Mouse (Mus musculus): Measurements from ENCODE around the gene Hspa4. TPM values are rescaled to one million over a fixed set of nuclear protein-coding genes. Genes with fewer than 3 reads are reported as not detected.
"Not testable (repeated sequence)": the region's sequence is repeated elsewhere in the genome, so short reads cannot be mapped to it uniquely, and the experiment has no call there.

The Hspa4 gene
- polyA plus RNA-seq, 1 experiment from 2014 or later, result 82.7 TPM

DNA sequence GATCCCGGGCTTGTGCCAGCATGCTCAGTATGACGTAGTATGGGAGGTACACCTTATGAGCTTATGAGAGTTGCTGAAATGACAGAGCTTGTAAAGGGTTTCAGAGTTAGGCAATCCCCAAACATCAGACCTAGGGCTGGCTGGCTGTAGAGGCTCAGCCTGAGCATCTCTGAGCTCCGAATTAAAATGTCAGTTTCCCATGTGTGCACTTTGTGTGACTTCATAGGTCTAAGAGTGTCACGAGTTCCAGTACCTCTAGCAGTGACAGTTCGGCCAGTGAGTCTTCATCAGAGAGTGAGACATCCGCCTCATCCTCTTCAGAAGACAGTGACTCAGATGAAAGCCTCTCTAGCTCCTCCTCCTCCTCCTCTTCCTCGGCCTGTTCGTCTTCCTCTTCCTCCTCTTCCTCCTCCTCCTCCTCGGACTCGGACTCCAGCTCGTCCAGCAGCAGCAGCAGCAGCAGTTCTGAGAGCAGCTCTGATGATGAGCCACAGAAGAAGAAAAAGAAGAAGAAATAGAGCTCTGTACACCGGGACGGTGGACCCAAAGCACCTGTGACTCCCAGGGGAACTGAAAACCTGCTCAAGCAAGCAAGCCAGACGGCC is 31.9 kb upstream of the Hspa4 start:
- Histone ChIP-seq H3K4me2 (replicated peaks; ENCODE audit: low read depth, low read length) (no peak overlapping the region), H3K9ac (replicated peaks; ENCODE audit: low read length) (no peak overlapping the region), H3K4me1 (ENCODE audit: insufficient read depth, low read length) (no peaks in the 10 kb centered on the region), H3K36me3 (ENCODE audit: insufficient read depth, low read length) (peaks cover 41% of the 10 kb centered on the region), H3K9me3 (ENCODE audit: low read length) (no peaks in the 10 kb centered on the region), H3K27ac (ENCODE audit: low read length) (no peak overlapping the region), H3K27me3 (ENCODE audit: insufficient read depth, low read length) (no peaks in the 10 kb centered on the region), H3K4me3 (ENCODE audit: low read length) (no peak overlapping the region)
- ATAC-seq (ENCODE audit: low FRiP score, low TSS enrichment), result no peak
- WGBS, result 85% methylated on average over 14 of the region's 14 CpGs

GRCm38 (mm10) chr11:53331121-53331520 is 30.9 kb upstream of the Hspa4 start:
- Histone ChIP-seq H3K4me2 (replicated peaks; ENCODE audit: low read depth, low read length) (no peak overlapping the region), H3K27ac (ENCODE audit: low read length) (no peak overlapping the region), H3K4me3 (ENCODE audit: low read length) (no peak overlapping the region), H3K36me3 (ENCODE audit: insufficient read depth, low read length) (peaks cover 41% of the 10 kb centered on the region), H3K27me3 (ENCODE audit: insufficient read depth, low read length) (no peaks in the 10 kb centered on the region), H3K4me1 (ENCODE audit: insufficient read depth, low read length) (no peaks in the 10 kb centered on the region), H3K9ac (replicated peaks; ENCODE audit: low read length) (no peak overlapping the region), H3K9me3 (ENCODE audit: low read length) (no peaks in the 10 kb centered on the region)
- 95% methylated on average over 6 of the region's 6 CpGs for WGBS
- ATAC-seq (ENCODE audit: low FRiP score, low TSS enrichment), result no peak

DNA sequence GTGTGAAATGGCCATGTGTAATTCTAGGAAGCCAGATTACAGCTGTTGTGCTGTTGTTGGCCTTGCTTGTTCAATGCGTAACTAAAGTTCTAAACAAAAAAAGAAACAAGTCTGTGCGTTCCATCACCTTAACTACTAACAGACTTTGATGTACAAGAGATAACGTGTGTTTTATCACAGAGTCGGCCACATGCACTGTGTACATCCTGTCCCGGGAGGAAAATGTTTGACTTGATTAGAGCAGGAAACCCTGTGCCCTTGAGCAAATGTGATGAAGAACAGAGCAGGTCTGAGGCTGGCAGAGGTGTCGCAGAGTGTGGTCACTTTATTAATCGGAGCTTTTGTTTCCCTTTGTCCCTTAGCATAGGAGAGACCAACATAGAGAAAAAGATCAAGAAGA is 30.1 kb upstream of the Hspa4 start:
- H3K4me2 ChIP-seq (replicated peaks; ENCODE audit: low read depth, low read length), result no peak overlapping the region
- H3K4me3 ChIP-seq (ENCODE audit: low read length), result no peak overlapping the region
- peaks cover 41% of the 10 kb centered on the region for H3K36me3 ChIP-seq (ENCODE audit: insufficient read depth, low read length)
- H3K4me1 ChIP-seq (ENCODE audit: insufficient read depth, low read length), result peaks cover 4% of the 10 kb centered on the region
- no peaks in the 10 kb centered on the region for H3K27me3 ChIP-seq (ENCODE audit: insufficient read depth, low read length)
- 84% methylated on average over 7 of the region's 7 CpGs for WGBS
- no peak overlapping the region for H3K27ac ChIP-seq (ENCODE audit: low read length)
- H3K9ac ChIP-seq (replicated peaks; ENCODE audit: low read length), result no peak overlapping the region
- no peak for ATAC-seq (ENCODE audit: low FRiP score, low TSS enrichment)
- H3K9me3 ChIP-seq (ENCODE audit: low read length), result no peaks in the 10 kb centered on the region

- WGBS, result under 1% methylated on average over 21 of the region's 21 CpGs
Measured at GRCm38 (mm10) chr11:53324512-53324968, 24.3 kb upstream of the Hspa4 start, which contains the start of gene Zcchc10. Zcchc10 (plus strand) TSS chr11:53324679.

GRCm38 (mm10) chr11:53319867-53320266 is 19.6 kb upstream of the Hspa4 start:
- H3K4me2 ChIP-seq (replicated peaks; ENCODE audit: low read depth, low read length); H3K36me3 ChIP-seq (ENCODE audit: insufficient read depth, low read length); H3K4me1 ChIP-seq (ENCODE audit: insufficient read depth, low read length); H3K9me3 ChIP-seq (ENCODE audit: low read length); H3K9ac ChIP-seq (replicated peaks; ENCODE audit: low read length); H3K27me3 ChIP-seq (ENCODE audit: insufficient read depth, low read length); H3K27ac ChIP-seq (ENCODE audit: low read length); H3K4me3 ChIP-seq (ENCODE audit: low read length); ATAC-seq (ENCODE audit: low FRiP score, low TSS enrichment): not testable (repeated sequence)
- WGBS, result 94% methylated on average over 13 of the region's 13 CpGs

More at GRCm38 (mm10) chr11:53324512-53324968, 24.3 kb upstream of the Hspa4 start, which contains the start of gene Zcchc10:
- Histone ChIP-seq H3K9ac (replicated peaks; ENCODE audit: low read length) (peak within 1 kb of the TSS; percentile 83), H3K9me3 (ENCODE audit: low read length) (no peaks in the 10 kb centered on the region), H3K27ac (ENCODE audit: low read length) (peak within 1 kb of the TSS; percentile 54), H3K4me2 (replicated peaks; ENCODE audit: low read depth, low read length) (peak within 1 kb of the TSS; percentile 80), H3K4me1 (ENCODE audit: insufficient read depth, low read length) (peaks cover 8% of the 10 kb centered on the region), H3K27me3 (ENCODE audit: insufficient read depth, low read length) (no peaks in the 10 kb centered on the region), H3K36me3 (ENCODE audit: insufficient read depth, low read length) (peaks cover 14% of the 10 kb centered on the region), H3K4me3 (ENCODE audit: low read length) (peak within 1 kb of the TSS; percentile 65)
- ATAC-seq (ENCODE audit: low FRiP score, low TSS enrichment), result peak; percentile 96

DNA sequence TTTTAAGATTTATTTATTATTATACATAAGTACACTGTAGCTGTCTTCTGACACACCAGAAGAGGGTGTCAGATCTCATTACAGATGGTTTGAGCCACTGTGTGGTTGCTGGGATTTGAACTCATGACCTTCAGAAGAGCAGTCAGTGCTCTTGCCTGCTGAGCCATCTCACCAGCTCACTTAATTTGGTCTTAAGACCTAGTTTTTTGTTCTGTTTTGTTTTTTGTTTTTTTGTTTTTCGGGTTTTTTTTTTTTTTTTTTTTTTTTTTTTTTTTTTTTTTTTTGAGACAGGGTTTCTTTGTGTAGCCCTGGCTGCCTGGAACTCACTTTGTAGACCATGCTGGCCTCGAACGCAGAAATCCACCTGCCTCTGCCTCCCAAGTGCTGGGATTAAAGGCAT is 18.3 kb upstream of the Hspa4 start:
- not testable (repeated sequence) for H3K27me3 ChIP-seq (ENCODE audit: insufficient read depth, low read length); H3K4me3 ChIP-seq (ENCODE audit: low read length); H3K36me3 ChIP-seq (ENCODE audit: insufficient read depth, low read length); H3K4me1 ChIP-seq (ENCODE audit: insufficient read depth, low read length); ATAC-seq (ENCODE audit: low FRiP score, low TSS enrichment); H3K27ac ChIP-seq (ENCODE audit: low read length); H3K9me3 ChIP-seq (ENCODE audit: low read length); H3K9ac ChIP-seq (replicated peaks; ENCODE audit: low read length); H3K4me2 ChIP-seq (replicated peaks; ENCODE audit: low read depth, low read length)
- 97% methylated on average over 3 of the region's 3 CpGs for WGBS

DNA sequence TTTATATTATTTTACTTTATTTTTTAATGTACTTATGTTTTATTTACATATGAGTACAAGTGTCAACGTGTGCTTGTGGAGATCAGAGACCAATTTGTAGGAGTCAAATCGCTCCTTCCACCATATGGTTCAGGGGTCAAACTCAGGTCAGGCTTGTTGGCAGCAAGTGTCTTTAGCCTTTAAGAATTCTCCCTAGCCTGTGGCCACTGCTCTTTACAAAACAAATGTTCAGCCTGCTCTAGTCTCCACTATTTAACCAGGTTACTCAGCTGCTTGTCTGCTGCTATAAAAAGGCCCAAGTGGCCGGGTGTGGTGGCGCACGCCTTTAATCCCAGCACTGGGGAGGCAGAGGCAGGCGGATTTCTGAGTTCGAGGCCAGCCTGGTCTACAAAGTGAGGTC is 17.8 kb upstream of the Hspa4 start:
- H3K36me3 ChIP-seq (ENCODE audit: insufficient read depth, low read length), result no peaks in the 10 kb centered on the region
- 74% methylated on average over 7 of the region's 7 CpGs for WGBS
- no peak for ATAC-seq (ENCODE audit: low FRiP score, low TSS enrichment)
- no peaks in the 10 kb centered on the region for H3K27me3 ChIP-seq (ENCODE audit: insufficient read depth, low read length)
- no peak overlapping the region for H3K4me3 ChIP-seq (ENCODE audit: low read length)
- no peak overlapping the region for H3K4me2 ChIP-seq (replicated peaks; ENCODE audit: low read depth, low read length)
- no peaks in the 10 kb centered on the region for H3K9me3 ChIP-seq (ENCODE audit: low read length)
- no peak overlapping the region for H3K9ac ChIP-seq (replicated peaks; ENCODE audit: low read length)
- H3K27ac ChIP-seq (ENCODE audit: low read length), result no peak overlapping the region
- H3K4me1 ChIP-seq (ENCODE audit: insufficient read depth, low read length), result 0 out of 2 replicates have a peak, but pooled peaks cover 3% of the 10 kb centered on the region

DNA sequence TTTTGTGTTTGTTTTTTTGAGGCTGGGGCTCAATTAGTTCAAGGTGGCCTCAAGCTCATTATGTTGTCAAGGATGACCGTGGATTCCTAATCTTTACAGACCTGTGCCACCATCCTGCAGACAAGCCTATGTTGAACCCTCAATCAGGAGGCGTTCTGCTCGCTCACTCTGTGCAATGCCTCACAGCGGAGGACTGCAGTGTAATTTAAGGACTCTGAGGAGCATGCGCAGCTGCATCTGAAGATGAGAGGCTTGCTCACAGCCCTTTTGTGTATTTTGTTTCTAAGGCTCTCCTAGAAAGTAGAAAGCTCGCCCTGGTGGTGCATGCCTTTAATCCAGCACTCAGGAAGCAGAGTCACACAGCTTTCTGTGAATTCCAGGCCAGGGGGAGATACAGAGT is 16.7 kb upstream of the Hspa4 start:
- Histone ChIP-seq H3K9me3 (ENCODE audit: low read length) (no peaks in the 10 kb centered on the region), H3K4me2 (replicated peaks; ENCODE audit: low read depth, low read length) (no peak overlapping the region), H3K36me3 (ENCODE audit: insufficient read depth, low read length) (no peaks in the 10 kb centered on the region), H3K4me3 (ENCODE audit: low read length) (no peak overlapping the region), H3K9ac (replicated peaks; ENCODE audit: low read length) (no peak overlapping the region), H3K4me1 (ENCODE audit: insufficient read depth, low read length) (0 out of 2 replicates have a peak, but pooled peaks cover 3% of the 10 kb centered on the region), H3K27me3 (ENCODE audit: insufficient read depth, low read length) (no peaks in the 10 kb centered on the region), H3K27ac (ENCODE audit: low read length) (no peak overlapping the region)
- ATAC-seq (ENCODE audit: low FRiP score, low TSS enrichment), result no peak
- WGBS, result 47% methylated on average over 6 of the region's 6 CpGs

GRCm38 (mm10) chr11:53314770-53315173 is 14.5 kb upstream of the Hspa4 start:
- Histone ChIP-seq H3K36me3 (ENCODE audit: insufficient read depth, low read length) (no peaks in the 10 kb centered on the region), H3K4me1 (ENCODE audit: insufficient read depth, low read length) (0 out of 2 replicates have a peak, but pooled peaks cover 3% of the 10 kb centered on the region), H3K9ac (replicated peaks; ENCODE audit: low read length) (no peak overlapping the region), H3K27me3 (ENCODE audit: insufficient read depth, low read length) (no peaks in the 10 kb centered on the region), H3K4me2 (replicated peaks; ENCODE audit: low read depth, low read length) (no peak overlapping the region), H3K9me3 (ENCODE audit: low read length) (no peaks in the 10 kb centered on the region), H3K4me3 (ENCODE audit: low read length) (no peak overlapping the region), H3K27ac (ENCODE audit: low read length) (peak overlapping the region; percentile 49; the same call in 1 of the 2 replicates)
- WGBS, result 16% methylated on average over 1 of the region's 1 CpGs
- peak; percentile 49 for ATAC-seq (ENCODE audit: low FRiP score, low TSS enrichment)

DNA sequence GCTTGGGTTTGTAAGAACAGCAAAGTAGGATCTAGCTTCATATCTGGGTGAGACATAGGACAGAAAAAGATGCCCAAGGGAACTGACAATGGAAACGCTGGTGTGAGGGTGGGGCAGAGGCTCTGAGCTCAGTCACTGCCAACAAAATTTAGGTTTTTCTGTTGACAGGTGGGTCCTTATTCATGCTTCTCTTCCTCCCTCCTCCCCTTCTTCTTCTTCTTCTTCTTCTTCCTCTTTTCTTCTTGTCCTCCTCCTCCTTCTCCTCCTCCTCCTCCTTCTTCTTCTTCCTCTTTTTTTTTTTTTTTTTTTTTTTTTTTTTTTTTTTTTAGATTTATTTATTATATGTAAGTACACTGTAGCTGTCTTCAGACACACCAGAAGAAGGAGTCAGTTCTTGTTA is 12.6 kb upstream of the Hspa4 start:
- H3K4me2 ChIP-seq (replicated peaks; ENCODE audit: low read depth, low read length); H3K9ac ChIP-seq (replicated peaks; ENCODE audit: low read length); H3K27me3 ChIP-seq (ENCODE audit: insufficient read depth, low read length); H3K9me3 ChIP-seq (ENCODE audit: low read length); H3K27ac ChIP-seq (ENCODE audit: low read length); H3K4me3 ChIP-seq (ENCODE audit: low read length); ATAC-seq (ENCODE audit: low FRiP score, low TSS enrichment); H3K36me3 ChIP-seq (ENCODE audit: insufficient read depth, low read length): not testable (repeated sequence)
- H3K4me1 ChIP-seq (ENCODE audit: insufficient read depth, low read length), result peaks cover 18% of the 10 kb centered on the region
- WGBS, result 74% methylated on average over 1 of the region's 1 CpGs
